In genomic region chr7:141539556-141540311, GRCm38 (mm10) we compare ENCODE assay signal across 8 mouse cellular contexts. TPM values are rescaled to one million over a fixed set of nuclear protein-coding genes. Genes with fewer than 3 reads are reported as not detected.
DNase-seq lines count a peak whose midpoint lies in the region; ATAC-seq and TF ChIP-seq lines count a peak whose summit lies in the region.

Gene Chid1, minus strand, starts transcription at chr7:141539857.

- H3K79me2 ChIP-seq in heart, adult 2 months (replicated peaks; ENCODE audit: control insufficient read depth, insufficient read depth, low read length): no peaks in the 10 kb centered on the region

- peak; percentile 98 for DNase-seq in 3134 (ENCODE audit: extremely low read depth, insufficient read length, low spot score)
- peak; percentile 99 for DNase-seq in adrenal gland, postnatal 36 days
- peak; percentile 99 for DNase-seq in heart, adult 2 months
- peak; percentile 98 to 99 for DNase-seq in kidney, adult 8-10 months
- peak; percentile 98 to 100 for DNase-seq in spleen, postnatal 10 days (ENCODE audit: low spot score in 2 of 2)

- H3K9me3 ChIP-seq in embryonic facial prominence, embryonic 13.5 days: no peaks in the 10 kb centered on the region
- H3K9me3 ChIP-seq in limb, embryonic 13.5 days: no peaks in the 10 kb centered on the region
- H3K9me3 ChIP-seq in midbrain, embryonic 16.5 days (replicated peaks; ENCODE audit: control insufficient read depth, low read length, poor library complexity, severe bottlenecking): no peaks in the 10 kb centered on the region

- peak within 1 kb of the TSS; percentile 78 for H3K4me2 ChIP-seq in embryonic facial prominence, embryonic 13.5 days
- H3K4me2 ChIP-seq in limb, embryonic 13.5 days (replicated peaks): peak within 1 kb of the TSS; percentile 91
- peak within 1 kb of the TSS; percentile 84 for H3K4me2 ChIP-seq in midbrain, embryonic 16.5 days (ENCODE audit: low read length)

- peak within 1 kb of the TSS; percentile 78 for H3K4me3 ChIP-seq in embryonic facial prominence, embryonic 13.5 days
- peak within 1 kb of the TSS; percentile 85 for H3K4me3 ChIP-seq in heart, adult 2 months
- H3K4me3 ChIP-seq in limb, embryonic 13.5 days: peak within 1 kb of the TSS; percentile 76
- peak within 1 kb of the TSS; percentile 63 for H3K4me3 ChIP-seq in midbrain, embryonic 16.5 days (ENCODE audit: low read depth, low read length)

- H3K9ac ChIP-seq in embryonic facial prominence, embryonic 13.5 days: peak within 1 kb of the TSS; percentile 81
- peak within 1 kb of the TSS; percentile 83 for H3K9ac ChIP-seq in heart, adult 2 months (ENCODE audit: low read depth, low read length)
- H3K9ac ChIP-seq in limb, embryonic 13.5 days: peak within 1 kb of the TSS; percentile 82
- peak within 1 kb of the TSS; percentile 75 for H3K9ac ChIP-seq in midbrain, embryonic 16.5 days (ENCODE audit: low read depth, low read length)

- peak; percentile 99 for TF ChIP-seq POLR2A in heart, adult 2 months (IDR thresholded peaks at IDR 0.05; ENCODE audit: insufficient read depth, low read depth, low read length)

- peak within 1 kb of the TSS; percentile 81 for H3K27ac ChIP-seq in embryonic facial prominence, embryonic 13.5 days
- H3K27ac ChIP-seq in heart, adult 2 months: peak within 1 kb of the TSS; percentile 86
- H3K27ac ChIP-seq in limb, embryonic 13.5 days: peak within 1 kb of the TSS; percentile 78
- peak within 1 kb of the TSS; percentile 82 for H3K27ac ChIP-seq in midbrain, embryonic 16.5 days (ENCODE audit: low read length)

- no peaks in the 10 kb centered on the region for H3K36me3 ChIP-seq in embryonic facial prominence, embryonic 13.5 days
- H3K36me3 ChIP-seq in heart, adult 2 months (ENCODE audit: control insufficient read depth, insufficient read depth, low read length): no peaks in the 10 kb centered on the region
- H3K36me3 ChIP-seq in limb, embryonic 13.5 days: no peaks in the 10 kb centered on the region
- no peaks in the 10 kb centered on the region for H3K36me3 ChIP-seq in midbrain, embryonic 16.5 days (ENCODE audit: control insufficient read depth, insufficient read depth, low read length)

- intact Hi-C loops in heart, adult 2 months (cut with DNase I): loop anchor here (1.0 to 5.0 kb wide), 2 partner anchors 22 to 73 kb away; no protein-coding TSS in a partner anchor

- H3K27me3 ChIP-seq in embryonic facial prominence, embryonic 13.5 days: no peaks in the 10 kb centered on the region
- no peaks in the 10 kb centered on the region for H3K27me3 ChIP-seq in heart, adult 2 months (ENCODE audit: control insufficient read depth, insufficient read depth, low read length)
- no peaks in the 10 kb centered on the region for H3K27me3 ChIP-seq in limb, embryonic 13.5 days
- no peaks in the 10 kb centered on the region for H3K27me3 ChIP-seq in midbrain, embryonic 16.5 days (ENCODE audit: control insufficient read depth, insufficient read depth, low read depth, low read length)

- no peak for TF ChIP-seq CTCF in heart, adult 2 months (IDR thresholded peaks at IDR 0.05)

- H3K4me1 ChIP-seq in embryonic facial prominence, embryonic 13.5 days: peaks cover 19% of the 10 kb centered on the region
- H3K4me1 ChIP-seq in heart, adult 2 months (ENCODE audit: control insufficient read depth, insufficient read depth, low read length): peaks cover 10% of the 10 kb centered on the region
- H3K4me1 ChIP-seq in limb, embryonic 13.5 days: peaks cover 30% of the 10 kb centered on the region
- peaks cover 18% of the 10 kb centered on the region for H3K4me1 ChIP-seq in midbrain, embryonic 16.5 days (ENCODE audit: control insufficient read depth, insufficient read depth, low read length)

- peak; percentile 75 for TF ChIP-seq EP300 in heart, adult 2 months (IDR thresholded peaks at IDR 0.05; ENCODE audit: insufficient read depth, low read depth, low read length)

- WGBS in embryonic facial prominence, embryonic 13.5 days: 1% methylated on average over 46 of the region's 46 CpGs
- under 1% methylated on average over 46 of the region's 46 CpGs for WGBS in heart, adult 2 months
- 1% methylated on average over 46 of the region's 46 CpGs for WGBS in limb, embryonic 13.5 days
- under 1% methylated on average over 46 of the region's 46 CpGs for WGBS in midbrain, embryonic 16.5 days

- peak; percentile 93 for ATAC-seq in embryonic facial prominence, embryonic 13.5 days (ENCODE audit: insufficient number of reproducible peaks, insufficient read depth, low FRiP score, low TSS enrichment, low read depth)
- peak; percentile 92 for ATAC-seq in limb, embryonic 13.5 days (ENCODE audit: low FRiP score, low read depth)
- peak; percentile 97 for ATAC-seq in midbrain, embryonic 16.5 days

RNA-seq across cellular contexts. Expression of gene Chid1, which starts in this region (rescaled TPM):
- total RNA-seq in adrenal gland, postnatal 36 days (2021): 10 to 100 TPM; 57.4 to 58.5 TPM
- 34.6 and 40.5 TPM in 2 replicates for polyA plus RNA-seq in embryonic facial prominence, embryonic 13.5 days (2015; fragmentation: Nextera tagmentation; extraction: Ambion mirVana)
- 10 to 100 TPM; 45.9 to 52.7 TPM for total RNA-seq in heart, adult 2 months (2021)
- 20.2 and 30.1 TPM in 2 replicates for polyA plus RNA-seq in heart, adult 2 months (2012; rRNA removed)
- 42.9 and 43.5 TPM in 2 replicates for polyA plus RNA-seq in limb, embryonic 13.5 days (2015; fragmentation: Nextera tagmentation; extraction: Ambion mirVana)
- 40.3 and 52.8 TPM in 2 replicates for polyA plus RNA-seq in midbrain, embryonic 16.5 days (2015; fragmentation: Nextera tagmentation; extraction: Ambion mirVana)

Comparison
In these comparisons a context has a peak if more than half of its experiments do, and no peak if none do; other contexts are left out.
1. Peak in every context shown above with its lines: DNase-seq, ATAC-seq, H3K4me3 ChIP-seq and H3K27ac ChIP-seq.